Mouse (Mus musculus) midbrain, embryonic 16.5 days (tissue): ENCODE results near the gene Timm44. TPM values are rescaled to one million over a fixed set of nuclear protein-coding genes. Genes with fewer than 3 reads are reported as not detected.

Experiments
- ATAC-seq: fragments of 200-750 bp; cut with Nextera tagmentation; 2 replicates; pipeline ENCODE4 v1.8.0; 2017; ENCODE audit warnings: moderate TSS enrichment
- H3K27ac ChIP-seq: fragments of 300-500 bp; sonication (generic); 2 replicates; pipeline ENCODE4 v1.5.1; 2014; ENCODE audit warnings: mild to moderate bottlenecking, low read length, mixed read lengths
- H3K27me3 ChIP-seq: fragments of 300-500 bp; sonication (generic); 2 replicates; pipeline ENCODE4 v1.6.1; 2014; ENCODE audit warnings: low read depth, low read length, mixed read lengths; ENCODE audit not compliant: control insufficient read depth, insufficient read depth
- H3K36me3 ChIP-seq: fragments of 300-500 bp; sonication (generic); 2 replicates; pipeline ENCODE4 v1.6.1; 2014; ENCODE audit warnings: mild to moderate bottlenecking, low read length, moderate library complexity, mixed read lengths; ENCODE audit not compliant: control insufficient read depth, insufficient read depth
- H3K4me1 ChIP-seq: fragments of 300-500 bp; sonication (generic); 2 replicates; pipeline ENCODE4 v1.6.1; 2014; ENCODE audit warnings: mild to moderate bottlenecking, low read length, mixed read lengths; ENCODE audit not compliant: control insufficient read depth, insufficient read depth
- H3K4me2 ChIP-seq: fragments of 300-500 bp; sonication (generic); 2 replicates; pipeline ENCODE4 v1.6.1; 2014; ENCODE audit warnings: mild to moderate bottlenecking, low read length, mixed read lengths
- H3K4me3 ChIP-seq: fragments of 300-500 bp; sonication (generic); 2 replicates; pipeline ENCODE4 v1.5.1; 2014; ENCODE audit warnings: low read depth, mild to moderate bottlenecking, low read length, moderate library complexity, mixed read lengths
- H3K9ac ChIP-seq: fragments of 300-500 bp; sonication (generic); 2 replicates; pipeline ENCODE4 v1.6.1; 2014; ENCODE audit warnings: low read depth, low read length, mixed read lengths
- H3K9me3 ChIP-seq: fragments of 300-500 bp; sonication (generic); replicated peaks from 2 replicates; pipeline ENCODE4 v1.6.1; 2014; ENCODE audit warnings: mild to moderate bottlenecking, low read length, mixed read lengths; ENCODE audit not compliant: control insufficient read depth, poor library complexity, severe bottlenecking
- WGBS: fragments of 180-500 bp; shearing (Covaris S2); extraction: QIAGEN DNeasy Blood & Tissue Kit; methylation state at CpG from one replicate; pipeline ENCODE4 v1.1.7; 2014; 5-methylcytosine and 5-hydroxymethylcytosine counted together
- polyA plus RNA-seq: library from polyadenylated mRNA; unstranded; fragments of >200 nt; fragmentation: Nextera tagmentation; extraction: Ambion mirVana; gene quantifications from 2 replicates; pipeline ENCODE4 v1.2.1, GENCODE M21; 2015

Gene Timm44
- polyA plus RNA-seq, 1 experiment from 2014 or later: 48.1 TPM

DNA sequence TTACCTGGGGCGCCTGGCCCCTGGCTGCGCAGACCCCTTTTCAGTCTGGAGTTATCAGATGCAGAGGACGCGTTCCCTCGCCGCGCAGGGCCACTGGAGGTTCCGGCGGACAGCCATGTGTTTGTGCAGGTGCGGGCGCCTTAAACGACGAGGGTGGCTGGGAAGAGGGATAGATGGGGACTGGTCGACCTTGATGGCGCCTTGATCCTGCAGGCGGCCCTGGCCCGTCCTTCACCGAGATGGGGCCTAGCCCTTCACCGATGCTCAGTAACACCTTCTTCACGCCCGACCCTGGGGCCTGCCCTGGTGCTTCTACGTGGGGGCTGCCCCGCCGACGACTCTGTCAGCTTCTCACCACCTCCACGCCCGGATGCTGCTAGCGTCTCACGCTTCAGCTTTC, 26.5 kb downstream of the Timm44 start:
- H3K4me3 ChIP-seq: no peak overlapping the region
- no peak overlapping the region for H3K4me2 ChIP-seq
- peaks cover 25% of the 10 kb centered on the region for H3K36me3 ChIP-seq
- no peak for ATAC-seq
- peak overlapping the region; percentile 15; the same call in 1 of the 2 replicates for H3K9ac ChIP-seq
- 16% methylated on average over 29 of the region's 29 CpGs for WGBS
- H3K4me1 ChIP-seq: peaks cover 11% of the 10 kb centered on the region
- no peak overlapping the region for H3K27ac ChIP-seq
- no peaks in the 10 kb centered on the region for H3K9me3 ChIP-seq
- H3K27me3 ChIP-seq: no peaks in the 10 kb centered on the region

DNA sequence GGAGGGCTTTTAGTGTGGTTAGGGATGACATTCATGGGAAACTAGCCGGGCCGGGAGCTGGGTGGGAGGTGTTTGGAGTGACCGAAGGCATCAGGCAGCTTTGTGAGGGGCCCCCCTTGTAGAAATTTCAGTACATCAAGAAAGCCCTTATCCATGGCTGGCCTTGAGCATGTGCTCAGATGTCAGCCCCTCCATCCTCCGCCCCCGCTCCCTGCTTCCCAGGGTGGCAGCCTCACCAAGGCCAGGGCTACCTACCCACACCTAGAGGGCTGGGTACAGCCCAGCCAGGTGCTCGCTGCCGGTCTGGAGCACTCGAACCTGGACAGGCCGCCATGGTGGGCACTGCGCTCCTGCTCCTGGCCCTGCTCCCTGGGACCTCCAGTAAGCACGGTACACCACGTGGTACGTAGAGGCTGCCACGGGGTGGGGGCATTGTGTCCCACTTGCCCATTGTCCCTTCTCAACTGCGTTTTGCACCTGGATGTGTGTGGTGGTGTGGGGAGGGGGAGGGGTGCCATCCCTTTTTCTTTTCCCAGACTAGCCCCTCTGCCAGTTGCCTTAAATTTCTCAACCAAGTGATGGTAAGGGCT, 27.7 kb downstream of the Timm44 start, which contains the start of gene Tgfbr3l:
Gene Tgfbr3l (plus strand): TSS at position 264 of the 590 bp plus-strand sequence.
- ATAC-seq: no peak
- no peak within 1 kb of the TSS for H3K27ac ChIP-seq
- H3K36me3 ChIP-seq: peaks cover 35% of the 10 kb centered on the region

GRCm38 (mm10) chr8:4247241-4247640, 28.5 kb downstream of the Timm44 start:
- WGBS: 92% methylated on average over 8 of the region's 8 CpGs

More for the DNA sequence above, 27.7 kb downstream of the Timm44 start, which contains the start of gene Tgfbr3l:
- no peaks in the 10 kb centered on the region for H3K9me3 ChIP-seq
- H3K4me2 ChIP-seq: no peak within 1 kb of the TSS
- H3K4me3 ChIP-seq: no peak within 1 kb of the TSS
- 81% methylated on average over 15 of the region's 15 CpGs for WGBS
- peaks cover 3% of the 10 kb centered on the region; the same call in 1 of the 2 replicates for H3K4me1 ChIP-seq
- H3K9ac ChIP-seq: peak within 1 kb of the TSS; percentile 21; the same call in 1 of the 2 replicates
- H3K27me3 ChIP-seq: no peaks in the 10 kb centered on the region

DNA sequence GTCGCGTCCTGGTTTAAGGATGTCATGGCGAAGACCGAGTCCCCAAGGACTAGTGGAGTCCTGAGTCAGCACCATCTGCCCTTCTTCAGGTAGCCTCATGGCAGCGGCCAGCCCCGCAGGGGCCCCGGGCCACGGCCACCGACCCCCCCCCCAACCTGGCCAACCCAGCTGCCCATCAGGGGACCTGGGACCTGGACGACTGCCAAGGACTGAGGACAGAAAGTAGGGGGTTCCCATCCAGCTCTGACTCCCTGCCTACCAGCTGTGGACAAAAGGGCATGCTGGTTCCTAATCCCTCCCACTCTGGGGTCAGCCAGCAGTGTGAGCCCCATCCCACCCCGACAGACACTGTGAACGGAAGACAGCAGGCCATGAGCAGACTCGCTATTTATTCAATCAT, 30.0 kb downstream of the Timm44 start:
- Histone ChIP-seq H3K4me3 (no peak overlapping the region), H3K27ac (no peak overlapping the region), H3K4me2 (no peak overlapping the region), H3K9me3 (no peaks in the 10 kb centered on the region), H3K36me3 (peaks cover 35% of the 10 kb centered on the region), H3K9ac (no peak overlapping the region), H3K4me1 (peaks cover 5% of the 10 kb centered on the region), H3K27me3 (no peaks in the 10 kb centered on the region)
- WGBS: 80% methylated on average over 13 of the region's 13 CpGs
- ATAC-seq: no peak

More at GRCm38 (mm10) chr8:4247241-4247640, 28.5 kb downstream of the Timm44 start:
- Histone ChIP-seq H3K36me3 (peaks cover 35% of the 10 kb centered on the region), H3K9ac (no peak overlapping the region), H3K4me2 (no peak overlapping the region), H3K27me3 (no peaks in the 10 kb centered on the region), H3K9me3 (no peaks in the 10 kb centered on the region), H3K4me1 (no peaks in the 10 kb centered on the region; the same call in 1 of the 2 replicates), H3K27ac (no peak overlapping the region), H3K4me3 (no peak overlapping the region)
- no peak for ATAC-seq

- 94% methylated on average over 5 of the region's 5 CpGs for WGBS
- Histone ChIP-seq H3K9ac (no peak overlapping the region), H3K27ac (no peak overlapping the region), H3K4me2 (no peak overlapping the region), H3K36me3 (peaks cover 35% of the 10 kb centered on the region), H3K4me1 (peaks cover 11% of the 10 kb centered on the region), H3K27me3 (no peaks in the 10 kb centered on the region), H3K4me3 (no peak overlapping the region), H3K9me3 (no peaks in the 10 kb centered on the region)
- ATAC-seq: no peak
Observed at GRCm38 (mm10) chr8:4245061-4245460, 30.7 kb downstream of the Timm44 start.

GRCm38 (mm10) chr8:4239193-4239890, 36.4 kb downstream of the Timm44 start:
- WGBS: 15% methylated on average over 19 of the region's 19 CpGs
- ATAC-seq: peak; percentile 43

DNA sequence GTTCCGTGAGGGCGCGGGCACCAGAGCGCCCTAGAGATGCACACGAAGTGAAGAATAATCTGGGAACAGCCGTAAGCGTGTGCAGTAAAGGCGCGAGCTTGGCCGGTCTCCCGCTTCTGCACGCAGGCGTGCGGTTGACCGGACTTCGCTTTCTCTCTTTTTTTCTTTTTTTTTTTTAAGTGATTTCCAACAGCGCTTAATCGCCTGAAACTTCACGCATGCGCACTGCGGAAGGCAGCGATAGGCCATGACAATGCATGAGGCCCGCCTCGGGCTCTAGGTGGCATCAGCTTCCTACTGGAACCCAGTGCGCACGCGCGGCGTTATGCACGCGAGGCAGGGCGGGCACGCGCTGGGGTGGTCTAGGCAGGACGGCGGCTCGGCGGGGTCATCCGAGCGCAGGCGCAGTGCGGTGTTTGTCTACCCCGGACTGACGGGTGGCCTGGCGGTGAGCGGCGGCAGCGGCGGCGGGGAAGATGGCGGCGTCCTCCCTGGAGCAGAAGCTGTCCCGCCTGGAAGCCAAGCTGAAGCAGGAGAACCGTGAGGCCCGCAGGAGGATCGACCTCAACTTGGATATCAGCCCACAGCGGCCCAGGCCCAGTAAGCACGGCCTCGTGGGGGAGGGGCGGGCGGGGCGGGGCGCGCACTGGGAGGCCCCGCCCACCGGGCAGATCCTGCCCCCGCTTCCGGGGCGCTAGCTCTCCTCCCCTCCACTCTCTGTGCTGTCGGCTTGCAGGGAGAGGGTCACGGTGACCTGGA, 37.1 kb downstream of the Timm44 start, which contains the start of the genes Map2k7 and Gm49320:
Gene Map2k7 (plus strand): TSS at position 307 of the 759 bp plus-strand sequence.
Gene Gm49320 (plus strand): TSS at position 432 of the 759 bp plus-strand sequence.
- Histone ChIP-seq H3K9me3 (no peaks in the 10 kb centered on the region), H3K9ac (peak within 1 kb of the TSS; percentile 84), H3K27ac (peak within 1 kb of the TSS; percentile 91), H3K36me3 (peaks cover 4% of the 10 kb centered on the region), H3K27me3 (no peaks in the 10 kb centered on the region), H3K4me2 (peak within 1 kb of the TSS; percentile 77), H3K4me3 (peak within 1 kb of the TSS; percentile 79), H3K4me1 (peaks cover 25% of the 10 kb centered on the region)
- ATAC-seq: peak; percentile 96
- WGBS: under 1% methylated on average over 57 of the region's 71 CpGs

More at GRCm38 (mm10) chr8:4239193-4239890, 36.4 kb downstream of the Timm44 start:
- Histone ChIP-seq H3K9ac (peak overlapping the region; percentile 84), H3K4me1 (peaks cover 25% of the 10 kb centered on the region), H3K4me3 (peak overlapping the region; percentile 79), H3K4me2 (peak overlapping the region; percentile 77), H3K9me3 (no peaks in the 10 kb centered on the region), H3K36me3 (peaks cover 12% of the 10 kb centered on the region), H3K27me3 (no peaks in the 10 kb centered on the region), H3K27ac (peak overlapping the region; percentile 91)

DNA sequence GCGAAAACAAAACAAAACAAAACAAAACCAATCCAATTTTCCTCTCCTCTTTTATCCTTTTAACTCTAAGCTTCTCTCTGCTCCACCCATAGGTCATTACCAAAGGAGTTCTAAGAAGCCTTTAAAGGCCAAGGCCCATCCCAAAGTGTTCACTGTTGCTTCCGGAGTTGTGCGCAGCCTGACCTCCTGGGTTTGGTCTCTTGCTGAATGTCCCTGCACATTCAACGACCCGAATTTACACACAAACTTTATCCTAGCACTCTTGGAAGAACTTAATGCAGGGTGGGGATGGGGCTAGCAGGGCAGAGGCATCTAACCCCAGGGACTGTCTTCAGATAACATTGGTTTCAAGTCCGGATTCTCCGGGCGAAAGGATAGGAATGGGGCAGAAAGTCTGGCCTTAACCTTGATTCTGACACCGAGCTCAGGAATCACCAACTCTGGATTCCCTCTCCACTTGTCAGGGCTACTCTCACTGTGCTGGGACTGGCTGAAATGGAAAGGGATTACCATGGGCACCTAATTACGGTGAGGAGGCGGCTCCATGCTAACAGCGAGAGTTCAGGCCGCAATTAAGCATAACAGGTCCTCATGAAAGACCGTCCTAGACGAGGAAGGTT, 37.8 kb downstream of the Timm44 start:
- peak overlapping the region; percentile 79 for H3K4me3 ChIP-seq
- peak; percentile 2 for ATAC-seq
- no peaks in the 10 kb centered on the region for H3K9me3 ChIP-seq
- H3K36me3 ChIP-seq: no peaks in the 10 kb centered on the region; the same call in 1 of the 2 replicates
- H3K9ac ChIP-seq: peak overlapping the region; percentile 65
- peaks cover 25% of the 10 kb centered on the region for H3K4me1 ChIP-seq
- WGBS: 19% methylated on average over 15 of the region's 15 CpGs
- H3K4me2 ChIP-seq: peak overlapping the region; percentile 75
- H3K27me3 ChIP-seq: no peaks in the 10 kb centered on the region
- peak overlapping the region; percentile 83 for H3K27ac ChIP-seq
